Mouse (Mus musculus) liver (tissue): ENCODE data around the gene Etfdh.

ENCODE experiments used
- DNase-seq: peaks from one replicate; pipeline ENCODE4 v3.0.0-alpha.2; 2020; ENCODE audit warnings: mixed read lengths

Etfdh gene

DNA sequence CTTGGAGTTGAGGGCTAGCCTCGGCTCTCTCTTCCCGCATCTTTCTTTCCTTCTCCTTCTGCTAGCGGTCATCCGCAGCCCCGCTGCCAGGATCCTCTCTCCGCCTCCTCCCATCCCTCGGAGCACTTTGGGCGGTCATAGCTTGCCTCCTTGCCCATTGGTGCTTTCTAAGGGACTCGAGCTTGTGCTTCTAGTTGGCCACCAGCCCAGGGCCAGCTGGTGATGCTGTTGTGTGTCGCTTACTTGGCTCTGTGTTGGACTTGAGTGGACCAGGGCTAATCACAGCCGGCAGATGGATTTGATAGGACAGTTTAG is at the start of gene Etfdh:
Gene Etfdh (minus strand): TSS at position 85 of the 315 bp plus-strand sequence.
- DNase-seq: peak; percentile 69

- DNase-seq: no peak
These were observed 47.1 kb upstream of the Etfdh start for GRCm38 (mm10) chr3:79676411-79676810.

DNA sequence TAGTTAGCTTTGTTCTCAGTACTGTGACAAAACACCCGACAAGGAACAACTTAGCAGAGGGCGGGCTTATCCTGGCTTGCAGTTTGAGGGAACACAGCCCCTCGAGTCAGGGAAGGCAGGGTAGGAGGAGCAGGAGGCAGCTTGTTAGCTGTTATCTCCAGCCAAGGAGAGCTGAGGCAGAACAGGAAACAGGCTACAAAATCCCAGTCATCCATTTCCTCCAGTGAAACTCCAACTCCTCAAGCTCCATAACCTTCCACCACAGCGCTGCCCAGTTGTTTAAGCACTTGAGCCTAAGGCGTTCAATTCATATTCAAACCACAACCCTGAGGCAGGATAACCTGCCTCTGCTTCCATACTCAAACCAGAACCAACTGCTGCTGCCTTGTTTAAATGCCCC is 45.3 kb upstream of the Etfdh start:
- no peak for DNase-seq

DNA sequence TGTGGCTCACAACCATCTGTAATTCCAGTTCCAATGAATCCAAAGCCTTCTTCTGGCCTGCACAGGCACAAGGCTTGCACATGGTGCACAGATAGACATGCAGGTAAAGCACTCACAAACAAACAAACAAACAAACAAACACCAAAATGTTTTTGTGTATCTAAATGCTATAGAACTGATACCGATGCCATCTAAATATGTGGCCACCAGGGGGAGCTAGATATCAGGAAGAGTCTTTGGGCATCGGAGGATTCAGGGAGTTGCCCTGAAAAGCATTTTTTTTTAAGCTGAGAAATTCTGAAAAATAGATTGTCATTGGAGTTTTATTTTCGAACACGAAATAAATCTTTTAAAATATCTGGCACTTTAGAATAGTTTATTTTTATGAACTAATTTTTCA is 43.8 kb upstream of the Etfdh start:
- peak; percentile 63 for DNase-seq

DNA sequence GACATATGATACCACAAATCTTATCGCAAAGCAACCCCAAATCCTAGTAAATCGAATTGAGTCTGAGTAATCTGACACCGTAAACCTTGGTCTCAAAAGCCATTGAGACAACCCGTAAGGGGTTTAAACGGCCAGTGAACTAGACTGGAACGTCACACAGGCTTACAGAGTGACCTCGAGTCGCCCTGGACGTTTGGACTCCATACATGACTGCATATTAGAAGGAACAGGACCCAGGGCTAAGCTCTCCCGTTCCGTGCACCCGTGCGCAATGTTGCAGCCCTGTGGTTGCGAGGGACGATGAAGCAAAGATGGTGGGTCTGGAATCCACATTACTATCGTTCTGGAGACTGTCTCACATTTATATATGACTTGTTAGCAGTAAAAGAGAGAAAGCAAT is 42.9 kb upstream of the Etfdh start:
- no peak for DNase-seq

- DNase-seq: no peak
These were observed 41.3 kb upstream of the Etfdh start for GRCm38 (mm10) chr3:79670556-79670955.

DNA sequence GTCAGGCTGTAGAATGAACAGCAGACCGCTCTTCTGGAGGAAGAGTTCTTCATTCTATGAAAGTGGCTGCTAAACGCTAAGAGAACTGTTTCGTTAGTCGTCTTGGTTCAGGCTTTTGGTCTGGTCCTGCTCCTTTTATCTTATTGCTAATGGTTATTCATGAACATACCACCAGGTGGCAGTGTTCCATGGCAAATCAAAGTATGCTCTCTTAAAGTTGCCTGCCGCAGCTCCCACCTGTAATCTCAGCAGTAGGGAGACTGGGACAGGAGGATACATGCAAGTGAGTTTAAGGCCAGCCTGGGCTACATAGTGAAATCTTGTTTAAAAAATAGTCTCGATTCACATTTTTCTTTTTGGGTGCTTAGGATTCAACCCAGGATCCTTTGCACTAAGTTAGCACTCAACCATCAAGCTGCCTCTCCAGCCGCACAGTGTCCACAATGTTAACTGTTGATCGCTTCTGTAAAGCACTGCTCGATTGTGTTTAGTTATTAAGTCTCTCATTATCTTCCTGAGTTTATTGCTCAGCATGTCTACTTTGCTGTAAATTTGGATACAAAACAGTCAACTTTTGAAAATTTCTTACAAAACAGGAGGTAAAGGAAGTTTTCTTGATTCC is 35.6 kb upstream of the Etfdh start:
- peak; percentile 21 for DNase-seq

DNA sequence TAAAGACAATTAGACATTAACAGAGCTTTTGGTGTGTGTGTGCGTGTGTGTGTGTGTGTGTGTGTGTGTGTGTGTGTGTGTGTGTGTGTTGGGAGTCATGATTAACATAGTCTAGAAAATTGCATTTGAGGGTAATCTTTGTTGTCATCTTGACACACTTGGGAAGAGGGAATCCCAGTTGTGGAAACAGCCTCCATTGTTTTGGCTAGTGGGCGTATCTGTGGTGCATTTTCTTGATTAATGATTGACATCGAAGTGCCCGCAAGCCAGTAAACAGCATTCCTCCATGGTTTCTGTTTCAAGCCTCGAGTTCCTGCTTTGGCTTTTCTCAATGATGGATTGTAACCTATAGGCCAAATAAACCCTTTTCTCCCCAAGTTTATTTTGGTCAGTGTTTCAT is 27.4 kb upstream of the Etfdh start:
- no peak for DNase-seq

GRCm38 (mm10) chr3:79652129-79652528 is 22.8 kb upstream of the Etfdh start:
- DNase-seq: no peak

DNA sequence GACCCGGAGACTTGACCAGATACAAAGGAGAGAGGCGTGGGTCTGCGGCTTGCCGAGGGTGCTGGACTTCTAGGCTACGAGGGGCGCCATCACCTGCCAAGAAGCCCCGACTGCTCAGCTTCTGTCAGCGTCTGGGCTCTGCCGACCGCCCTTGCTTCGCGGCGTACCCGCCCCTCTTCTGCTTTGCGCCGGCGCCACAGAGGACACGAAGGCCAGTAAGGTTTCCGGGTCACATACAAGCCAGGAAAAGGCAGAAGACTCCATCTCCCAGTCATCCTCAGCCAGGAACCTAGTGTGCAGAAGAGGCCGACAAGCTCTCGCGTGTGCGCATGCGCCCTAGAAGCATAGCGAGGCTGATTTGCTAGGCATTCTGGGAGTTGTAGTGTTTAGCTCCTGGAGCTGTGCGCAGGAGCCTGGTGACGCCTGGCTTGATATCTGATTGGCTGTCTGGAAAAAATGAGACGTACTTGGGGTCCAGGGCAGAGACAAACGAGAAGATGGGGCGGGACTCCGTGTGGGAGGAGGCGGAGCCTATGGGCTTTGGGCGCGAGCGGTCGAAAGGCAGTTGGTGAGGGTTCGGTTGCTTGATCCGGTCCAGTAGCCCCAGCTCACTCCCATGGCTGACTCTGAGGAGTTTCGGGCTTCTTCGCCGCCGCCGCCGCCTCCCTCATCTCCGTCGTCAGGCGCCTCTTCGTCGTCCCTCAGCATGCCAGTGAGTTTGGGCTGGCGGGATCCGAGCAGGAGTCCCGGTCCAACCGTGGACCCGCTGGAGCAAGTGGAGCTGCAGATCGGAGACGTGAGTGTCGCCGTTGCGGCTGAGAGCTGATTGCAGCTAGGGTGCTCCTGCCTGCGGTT is 512 bp downstream of the Etfdh start, which contains the start of gene 4930579G24Rik:
Gene 4930579G24Rik (plus strand): TSS at position 519 of the 855 bp plus-strand sequence.
- peak; percentile 96 for DNase-seq

DNA sequence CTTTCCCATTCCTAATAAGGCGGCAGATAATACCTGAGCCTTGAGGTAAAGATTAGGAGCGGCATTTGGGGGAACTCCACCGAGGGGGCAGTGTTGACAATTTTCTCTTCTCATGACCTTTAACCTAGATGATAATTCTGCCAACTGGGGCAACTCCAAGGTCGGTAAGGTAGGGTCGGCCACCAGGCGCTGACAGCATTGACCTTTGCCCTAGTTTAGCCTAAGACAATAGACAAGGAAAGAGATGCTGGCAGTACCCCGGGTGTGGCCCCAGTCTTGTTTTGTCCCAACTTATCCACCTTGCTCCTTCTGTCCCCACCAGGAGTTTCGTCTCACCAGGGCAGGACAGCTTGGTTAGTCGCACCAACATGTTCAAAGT is 1.1 kb downstream of the Etfdh start:
- peak; percentile 45 for DNase-seq

DNA sequence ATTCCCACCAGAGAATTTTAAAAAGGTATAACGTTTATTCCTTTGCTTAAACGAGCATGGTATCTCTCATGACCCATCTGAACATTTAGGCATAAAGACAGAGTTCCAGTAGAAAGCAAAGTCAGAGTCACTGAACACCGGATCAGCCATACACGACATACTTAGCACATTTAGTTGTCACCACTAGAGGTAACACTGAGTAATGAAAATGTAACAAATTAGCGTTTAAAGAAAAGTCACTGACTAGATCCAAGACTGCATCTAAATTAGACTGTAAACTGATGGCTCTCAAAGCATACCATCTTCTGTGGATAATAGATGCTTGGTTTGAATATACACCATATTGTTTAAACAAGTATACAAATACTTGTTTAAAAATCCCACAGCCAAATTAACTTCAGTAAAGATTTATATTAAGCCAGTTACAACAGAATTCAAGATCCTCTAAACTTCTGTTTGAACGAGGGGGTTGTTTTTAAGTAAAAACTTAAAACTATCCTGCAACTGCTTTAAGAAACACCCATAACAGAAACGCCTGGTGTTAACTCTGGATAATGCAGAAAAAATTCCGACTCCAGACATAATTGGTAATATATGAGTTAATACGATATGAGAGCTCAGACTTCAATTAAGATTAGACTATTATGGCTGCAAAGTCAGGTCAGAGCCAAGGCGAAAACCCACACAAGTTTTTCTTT is 1.7 kb downstream of the Etfdh start:
- DNase-seq: no peak

DNA sequence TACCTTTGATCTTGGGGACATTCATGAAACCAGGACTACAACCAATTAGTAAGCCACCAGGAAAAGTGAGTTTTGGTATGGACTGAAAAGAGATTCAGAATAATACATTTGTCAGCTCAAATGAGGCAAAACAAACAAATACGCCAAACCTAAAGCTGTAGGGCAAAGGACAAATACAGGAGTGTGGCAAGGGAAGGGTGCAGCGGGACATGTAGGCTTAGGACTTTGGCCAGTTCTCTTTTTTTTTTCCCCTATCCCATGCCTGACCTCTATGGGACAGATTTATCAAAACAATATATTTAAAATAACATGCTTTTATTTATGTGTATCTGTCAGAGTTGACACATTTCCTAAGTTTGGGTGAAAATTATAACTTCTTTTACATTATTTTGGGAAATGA is 19.4 kb downstream of the Etfdh start:
- DNase-seq: no peak

- no peak for DNase-seq
These were observed 33.8 kb downstream of the Etfdh start for GRCm38 (mm10) chr3:79595468-79595867.

DNA sequence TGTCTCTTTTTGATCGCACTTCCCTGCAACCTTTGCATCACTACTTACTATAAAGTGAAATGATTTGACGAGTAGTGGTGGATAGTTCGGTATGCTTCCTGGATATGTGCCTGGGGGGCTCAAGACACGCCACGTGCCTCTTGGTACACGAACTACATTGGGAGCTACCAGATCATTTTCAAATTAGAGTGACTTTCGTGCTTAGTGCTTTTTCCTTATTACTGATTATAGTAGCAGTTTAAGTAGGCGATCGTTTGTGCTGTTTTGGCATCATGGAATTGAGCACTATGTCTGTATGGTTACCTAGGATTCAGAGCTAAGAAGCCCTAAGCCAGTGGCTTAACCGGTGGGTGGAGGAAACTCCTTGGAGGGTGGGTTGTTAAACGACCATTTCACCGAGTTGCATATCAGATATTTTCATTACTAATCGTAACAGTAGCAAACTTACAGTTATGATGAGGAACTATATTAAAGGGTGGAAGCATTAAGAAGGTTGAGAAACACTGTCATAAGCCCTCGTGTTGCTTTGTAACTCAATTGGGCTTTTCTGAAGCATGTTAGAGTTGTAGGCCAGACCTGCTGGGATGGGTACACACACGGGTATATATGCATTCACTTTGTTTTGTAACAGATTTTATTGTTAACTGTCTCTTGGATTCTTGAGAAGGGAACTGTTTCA is 37.4 kb downstream of the Etfdh start:
- no peak for DNase-seq

GRCm38 (mm10) chr3:79590863-79591792 is 38.2 kb downstream of the Etfdh start, which contains the start of gene Ppid:
TSS of gene Ppid (plus strand) at chr3:79591342.
- peak; percentile 89 for DNase-seq

GRCm38 (mm10) chr3:79589671-79590070 is 39.6 kb downstream of the Etfdh start:
- no peak for DNase-seq

- peak; percentile 90 for DNase-seq
These were observed 42.5 kb downstream of the Etfdh start for GRCm38 (mm10) chr3:79586804-79587203.

GRCm38 (mm10) chr3:79579891-79580575 is 49.3 kb downstream of the Etfdh start:
- DNase-seq: peak; percentile 68

DNA sequence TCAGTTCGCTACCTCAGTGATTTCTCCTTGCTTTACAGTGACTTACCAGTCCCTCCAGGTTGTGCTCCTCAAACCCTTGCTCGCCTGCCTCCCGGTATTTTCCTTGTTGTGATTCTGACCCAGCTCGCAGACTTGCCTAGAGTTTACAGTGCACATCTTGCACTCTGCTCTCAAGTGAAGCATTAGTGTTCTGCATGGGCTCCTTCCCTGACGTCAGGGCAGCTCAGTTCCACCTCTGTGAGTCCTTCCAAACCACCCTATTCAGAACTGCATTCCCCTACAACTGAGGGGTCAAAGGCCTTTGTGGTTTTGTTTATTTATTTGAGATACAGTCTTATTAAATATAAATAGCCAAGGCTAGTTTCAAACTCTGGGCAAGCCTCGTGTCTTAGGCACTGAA is 51.1 kb downstream of the Etfdh start:
- DNase-seq: no peak

GRCm38 (mm10) chr3:79577606-79578005 is 51.7 kb downstream of the Etfdh start:
- DNase-seq: no peak
